Mouse (Mus musculus): ENCODE data around the gene Clip1. TPM values are rescaled to one million over a fixed set of nuclear protein-coding genes. Genes with fewer than 3 reads are reported as not detected.

Gene Clip1
- total and polyA plus RNA-seq, 3 experiments = 13.3 to 23.0 TPM; not detected in 1

DNA sequence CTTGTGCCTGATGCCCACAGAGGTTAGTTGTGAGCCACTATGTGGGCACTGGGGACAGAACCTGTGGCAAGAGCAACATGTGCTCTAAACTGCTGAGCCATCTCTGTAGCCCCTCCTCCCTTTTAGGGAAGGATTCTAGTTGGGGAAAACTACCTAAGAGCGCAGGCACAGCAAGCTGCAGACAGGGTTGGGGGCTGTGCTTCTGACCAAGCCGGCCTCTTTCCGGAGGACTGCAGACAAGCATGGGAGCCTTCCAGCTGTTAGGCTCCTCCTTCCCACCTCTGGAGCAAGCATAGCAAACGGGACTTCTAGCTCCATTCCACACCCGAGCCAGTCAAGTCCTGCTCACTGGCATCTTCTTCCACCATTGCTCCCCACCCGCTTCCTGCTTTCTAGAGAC is 85.1 kb downstream of the Clip1 start:
- Histone ChIP-seq H3K9me3 (replicated peaks; ENCODE audit: insufficient read depth, low read length) (no peaks in the 10 kb centered on the region), H3K4me1 (ENCODE audit: control insufficient read depth in 1 of 2, insufficient read depth in 2 of 2, low read length in 2 of 2) (no peaks in the 10 kb centered on the region), H3K27me3 (ENCODE audit: control insufficient read depth in 1 of 2, insufficient read depth in 2 of 2, low read length in 2 of 2) (no peaks in the 10 kb centered on the region), H3K9ac (ENCODE audit: control insufficient read depth, low read depth, low read length, poor library complexity, severe bottlenecking) (no peak overlapping the region), H3K36me3 (ENCODE audit: control insufficient read depth in 1 of 2, insufficient read depth in 2 of 2, low read length in 2 of 2) (no peaks in the 10 kb centered on the region; a peak in 1 of 4 replicates), H3K4me3 (ENCODE audit: control insufficient read depth in 1 of 2, insufficient read depth in 1 of 2, low read depth in 2 of 2, low read length in 2 of 2) (no peak overlapping the region), H3K27ac (ENCODE audit: control insufficient read depth, low read depth, low read length) (no peak overlapping the region), H3K79me2 (ENCODE audit: control insufficient read depth, insufficient read depth, low read length, poor library complexity) (no peaks in the 10 kb centered on the region)
- DNase-seq (ENCODE audit: low read depth, low spot score) = no peak
- TF ChIP-seq KAT2A (conservative IDR thresholded peaks at IDR 0.05; ENCODE audit: low read depth, low read length) (no peak), MYB (IDR thresholded peaks at IDR 0.05; ENCODE audit: low read depth, low read length) (no peak), SIN3A (IDR thresholded peaks at IDR 0.05; ENCODE audit: low read length) (no peak), POLR2A (IDR thresholded peaks at IDR 0.05; ENCODE audit: control insufficient read depth in 1 of 2, insufficient read depth in 1 of 2, low read depth in 1 of 2, low read length in 2 of 2, poor library complexity in 1 of 2) (no peak), USF1 (IDR thresholded peaks at IDR 0.05; ENCODE audit: low read depth, low read length) (no peak), BHLHE40 (IDR thresholded peaks at IDR 0.05; ENCODE audit: borderline replicate concordance, low read depth, low read length) (no peak)

GRCm38 (mm10) chr5:123593622-123594280 is 90.7 kb downstream of the Clip1 start:
- DNase-seq (ENCODE audit: low read depth, low spot score) = no peak
- H3K4me3 ChIP-seq (ENCODE audit: control insufficient read depth in 1 of 2, insufficient read depth in 1 of 2, low read depth in 2 of 2, low read length in 2 of 2) = no peak overlapping the region
- H3K4me1 ChIP-seq (ENCODE audit: control insufficient read depth in 1 of 2, insufficient read depth in 2 of 2, low read length in 2 of 2) = no peaks in the 10 kb centered on the region
- H3K9me3 ChIP-seq (replicated peaks; ENCODE audit: insufficient read depth, low read length) = no peaks in the 10 kb centered on the region
- H3K9ac ChIP-seq (ENCODE audit: control insufficient read depth, low read depth, low read length, poor library complexity, severe bottlenecking) = no peak overlapping the region
- no peak overlapping the region for H3K27ac ChIP-seq (ENCODE audit: control insufficient read depth, low read depth, low read length)
- H3K36me3 ChIP-seq (ENCODE audit: control insufficient read depth in 1 of 2, insufficient read depth in 2 of 2, low read length in 2 of 2) = no peaks in the 10 kb centered on the region; a peak in 1 of 4 replicates
- no peaks in the 10 kb centered on the region for H3K79me2 ChIP-seq (ENCODE audit: control insufficient read depth, insufficient read depth, low read length, poor library complexity)
- TF ChIP-seq POLR2AphosphoS5 (IDR thresholded peaks at IDR 0.05; ENCODE audit: borderline replicate concordance, low read depth, low read length) (no peak), TCF12 (IDR thresholded peaks at IDR 0.05; ENCODE audit: low read depth, low read length) (no peak), RCOR1 (IDR thresholded peaks at IDR 0.05; ENCODE audit: low read depth, low read length) (no peak), ETS1 (IDR thresholded peaks at IDR 0.05; ENCODE audit: low read depth, low read length) (no peak), MYB (IDR thresholded peaks at IDR 0.05; ENCODE audit: low read depth, low read length) (no peak), KAT2A (conservative IDR thresholded peaks at IDR 0.05; ENCODE audit: low read depth, low read length) (no peak), EP300 (IDR thresholded peaks at IDR 0.05; ENCODE audit: low read depth in 1 of 2, low read length in 2 of 2) (no peak), CHD2 (IDR thresholded peaks at IDR 0.05; ENCODE audit: low read length) (no peak), USF2 (IDR thresholded peaks at IDR 0.05; ENCODE audit: borderline replicate concordance in 1 of 2, insufficient read depth in 1 of 2, low read depth in 1 of 2, low read length in 2 of 2) (no peak), GATA1 (IDR thresholded peaks at IDR 0.05; ENCODE audit: low read depth, low read length) (no peak), ZMIZ1 (IDR thresholded peaks at IDR 0.05; ENCODE audit: low read depth, low read length) (no peak), NRF1 (IDR thresholded peaks at IDR 0.05; ENCODE audit: insufficient read depth, low read depth, low read length, poor library complexity, severe bottlenecking) (no peak), MAX (IDR thresholded peaks at IDR 0.05; ENCODE audit: low read length) (no peak)
- H3K27me3 ChIP-seq (ENCODE audit: control insufficient read depth in 1 of 2, insufficient read depth in 2 of 2, low read length in 2 of 2) = no peaks in the 10 kb centered on the region

Measured in MEL (cell line).